8 mouse cellular contexts compared by ENCODE assay signal in the genomic region with DNA sequence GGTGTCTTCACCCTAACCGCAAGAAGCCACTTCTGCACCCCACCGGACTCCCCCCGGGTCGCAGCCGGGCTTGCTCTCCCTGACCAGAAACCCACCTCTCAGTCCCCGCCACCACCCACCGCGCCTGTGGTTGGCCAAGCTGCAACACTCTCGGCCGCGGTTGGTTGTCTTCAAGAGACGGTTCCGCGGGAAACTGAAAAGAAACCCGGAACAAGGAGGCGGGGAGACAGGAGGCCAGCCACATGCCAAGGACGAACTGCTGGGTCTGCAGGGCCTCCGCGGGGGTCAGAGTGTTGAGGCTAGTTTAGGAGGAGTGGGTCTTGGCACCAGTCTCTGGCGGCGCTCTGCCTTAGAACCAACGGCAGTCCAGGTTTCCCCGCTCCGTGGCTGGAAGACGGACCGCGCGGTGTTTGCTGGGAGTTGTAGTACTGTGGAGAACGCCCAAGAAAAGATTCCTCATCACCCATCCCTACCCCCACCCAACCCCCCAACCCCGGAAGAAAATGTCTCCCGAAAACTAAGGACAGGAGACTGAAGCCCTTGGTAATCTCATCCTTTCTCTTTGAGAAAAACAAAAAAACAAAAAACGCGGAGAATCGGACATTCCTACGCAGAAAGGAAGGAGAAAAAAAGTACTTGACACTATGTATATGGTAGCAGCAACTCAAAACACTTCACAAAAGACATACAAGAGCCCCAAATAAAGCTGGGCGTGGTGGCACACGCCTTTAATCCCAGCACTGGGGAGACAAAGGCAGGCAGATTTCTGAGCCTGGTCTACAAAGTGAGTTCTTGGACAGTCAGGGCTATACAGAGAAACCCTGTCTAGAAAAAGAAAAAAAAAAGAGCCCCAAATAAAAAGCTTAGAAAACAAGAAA. TPM values are rescaled to one million over a fixed set of nuclear protein-coding genes. Genes with fewer than 3 reads are reported as not detected.
DNase-seq lines count a peak whose midpoint lies in the region; ATAC-seq and TF ChIP-seq lines count a peak whose summit lies in the region.

Gene Fancg (minus strand): TSS at position 346 of the 878 bp plus-strand sequence.

- peak; percentile 71 for DNase-seq in MN1 (ENCODE audit: low spot score)
- DNase-seq in cerebellum, adult 2 months = peak; percentile 83 to 84
- DNase-seq in forebrain, postnatal 0 days = peak; percentile 88
- peak; percentile 79 to 90 for DNase-seq in heart, postnatal 36 days
- DNase-seq in layer of hippocampus, adult 2 months (ENCODE audit: low spot score in 2 of 2) = peak; percentile 75 to 80
- DNase-seq in lung, embryonic 14.5 days = peak; percentile 91
- peak; percentile 79 to 84 for DNase-seq in thymus, adult 18-20 months

- intact Hi-C loops in heart, postnatal 36 days (cut with DNase I) = no loop called here

- no peak for TF ChIP-seq CTCF in cerebellum, adult 2 months (IDR thresholded peaks at IDR 0.05; ENCODE audit: borderline replicate concordance, insufficient read depth, low read depth, low read length)
- no peak for TF ChIP-seq CTCF in forebrain, postnatal 0 days (IDR thresholded peaks at IDR 0.05; ENCODE audit: low read depth)
- no peak for TF ChIP-seq CTCF in layer of hippocampus, adult 2 months (conservative IDR thresholded peaks at IDR 0.05)
- no peak for TF ChIP-seq CTCF in lung, embryonic 14.5 days (IDR thresholded peaks at IDR 0.05; ENCODE audit: low read depth)

- no peaks in the 10 kb centered on the region; the same call in 1 of the 2 replicates for H3K4me1 ChIP-seq in cerebellum, adult 2 months (ENCODE audit: control insufficient read depth, insufficient read depth, low read length)
- peaks cover 8% of the 10 kb centered on the region; the same call in 1 of the 2 replicates for H3K4me1 ChIP-seq in forebrain, postnatal 0 days (ENCODE audit: insufficient read depth)
- 0 out of 2 replicates have a peak, but pooled peaks cover 3% of the 10 kb centered on the region for H3K4me1 ChIP-seq in lung, embryonic 14.5 days (ENCODE audit: insufficient read depth)

- H3K4me3 ChIP-seq in cerebellum, adult 2 months (replicated peaks; ENCODE audit: insufficient read depth, low read depth, low read length) = peak within 1 kb of the TSS; percentile 96
- H3K4me3 ChIP-seq in forebrain, postnatal 0 days (ENCODE audit: low read depth, low read length) = peak within 1 kb of the TSS; percentile 75
- peak within 1 kb of the TSS; percentile 79 for H3K4me3 ChIP-seq in layer of hippocampus, adult 2 months
- peak within 1 kb of the TSS; percentile 61 for H3K4me3 ChIP-seq in lung, embryonic 14.5 days (ENCODE audit: low read depth, low read length)

- ATAC-seq in forebrain, postnatal 0 days = peak; percentile 96
- peak; percentile 94 for ATAC-seq in lung, embryonic 14.5 days (ENCODE audit: insufficient read depth)
- peak; percentile 63 for ATAC-seq in neutrophil, adult 5-6 weeks (ENCODE audit: extremely low read depth, insufficient number of reproducible peaks, low FRiP score, poor library complexity, severe bottlenecking)

- TF ChIP-seq POLR2A in cerebellum, adult 2 months (IDR thresholded peaks at IDR 0.05; ENCODE audit: borderline replicate concordance, insufficient read depth, low read length) = peak; percentile 45; the same call in 1 of the 2 replicates

- under 1% methylated on average over 37 of the region's 37 CpGs for WGBS in cerebellum, adult 2 months
- 1% methylated on average over 37 of the region's 37 CpGs for WGBS in forebrain, postnatal 0 days
- WGBS in lung, embryonic 14.5 days = 1% methylated on average over 37 of the region's 37 CpGs

- H3K9me3 ChIP-seq in forebrain, postnatal 0 days (ENCODE audit: low read length) = no peaks in the 10 kb centered on the region
- H3K9me3 ChIP-seq in lung, embryonic 14.5 days (ENCODE audit: low read depth, low read length) = no peaks in the 10 kb centered on the region

- peak within 1 kb of the TSS; percentile 53 for H3K9ac ChIP-seq in forebrain, postnatal 0 days
- peak within 1 kb of the TSS; percentile 72 for H3K9ac ChIP-seq in lung, embryonic 14.5 days

- peak within 1 kb of the TSS; percentile 17; the same call in 1 of the 2 replicates for H3K27ac ChIP-seq in cerebellum, adult 2 months (ENCODE audit: insufficient read depth, low read length)
- peak within 1 kb of the TSS; percentile 21; the same call in 1 of the 2 replicates for H3K27ac ChIP-seq in forebrain, postnatal 0 days (ENCODE audit: low read depth, low read length)
- peak within 1 kb of the TSS; percentile 54 for H3K27ac ChIP-seq in layer of hippocampus, adult 2 months
- peak within 1 kb of the TSS; percentile 68; the same call in 1 of the 2 replicates for H3K27ac ChIP-seq in lung, embryonic 14.5 days (ENCODE audit: low read depth)

- no peaks in the 10 kb centered on the region for H3K27me3 ChIP-seq in cerebellum, adult 2 months (ENCODE audit: control insufficient read depth, insufficient read depth, low read length)
- H3K27me3 ChIP-seq in forebrain, postnatal 0 days (ENCODE audit: insufficient read depth, low read length) = no peaks in the 10 kb centered on the region
- H3K27me3 ChIP-seq in lung, embryonic 14.5 days (ENCODE audit: insufficient read depth, low read length) = no peaks in the 10 kb centered on the region

- peak within 1 kb of the TSS; percentile 81 for H3K4me2 ChIP-seq in forebrain, postnatal 0 days (ENCODE audit: low read depth)
- H3K4me2 ChIP-seq in lung, embryonic 14.5 days = peak within 1 kb of the TSS; percentile 81

- H3K36me3 ChIP-seq in forebrain, postnatal 0 days (ENCODE audit: insufficient read depth) = no peaks in the 10 kb centered on the region; the same call in 1 of the 2 replicates
- H3K36me3 ChIP-seq in lung, embryonic 14.5 days (ENCODE audit: insufficient read depth) = 0 out of 2 replicates have a peak, but pooled peaks cover 6% of the 10 kb centered on the region

RNA-seq across cellular contexts. Expression of gene Fancg, which starts in this region (rescaled TPM):
- 36.2 and 36.7 TPM in 2 replicates for polyA plus RNA-seq in cerebellum, adult 2 months (2012; rRNA removed)
- total RNA-seq in forebrain, postnatal 0 days (2014; rRNA removed) = 12.8 and 21.8 TPM in 2 replicates
- polyA plus RNA-seq in forebrain, postnatal 0 days (2015; fragmentation: Nextera tagmentation; extraction: Ambion mirVana) = 10.9 and 12.4 TPM in 2 replicates
- total RNA-seq in heart, postnatal 36 days (2021) = 1 to 10 TPM; 2.6 to 3.2 TPM
- total RNA-seq in layer of hippocampus, adult 2 months (2021) = 10 to 100 TPM; 10.4 to 12.9 TPM
- 19.4 and 20.8 TPM in 2 replicates for polyA plus RNA-seq in lung, embryonic 14.5 days (2014; fragmentation: Nextera tagmentation; extraction: Ambion mirVana)
- total RNA-seq in neutrophil, adult 5-6 weeks (2017) = 13.9 and 27.7 TPM in 2 replicates

Comparison
In these comparisons a context has a peak if more than half of its experiments do, and no peak if none do; other contexts are left out.
1. Peak in every context shown above with its lines: DNase-seq, ATAC-seq, H3K4me3 ChIP-seq and H3K27ac ChIP-seq.
2. H3K27ac ChIP-seq: peak in every context shown above with its lines; median percentile 68 in lung, embryonic 14.5 days; 54 in layer of hippocampus, adult 2 months; 21 in forebrain, postnatal 0 days; 17 in cerebellum, adult 2 months.